ENCODE assay signal across 8 mouse cellular contexts in genomic region chr3:36150934-36151686, GRCm38 (mm10). TPM values are rescaled to one million over a fixed set of nuclear protein-coding genes. Genes with fewer than 3 reads are reported as not detected.
A peak's percentile ranks its signal among the peaks of the same experiment; 100 is the strongest.
DNase-seq lines count a peak whose midpoint lies in the region; ATAC-seq lines count a peak whose summit lies in the region.

TSS of gene D3Ertd254e (plus strand) at chr3:36151017.

- intact Hi-C loops in gastrocnemius, postnatal 14 days (cut with DNase I; ENCODE audit: low total_unique reads): no loop called here
- intact Hi-C loops in left cerebral cortex, postnatal 14 days (cut with DNase I): no loop called here

- H3K9me3 ChIP-seq in intestine, embryonic 14.5 days (ENCODE audit: control insufficient read depth, low read length): no peaks in the 10 kb centered on the region

- peak within 1 kb of the TSS; percentile 68 for H3K4me3 ChIP-seq in intestine, embryonic 14.5 days (ENCODE audit: low read depth, low read length)

- peak; percentile 98 for DNase-seq in adipocyte (ENCODE audit: low spot score)
- DNase-seq in embryo, embryonic 10 days (ENCODE audit: low spot score): peak; percentile 95
- DNase-seq in gastrocnemius, postnatal 14 days: peak; percentile 89
- DNase-seq in intestine, embryonic 14.5 days (ENCODE audit: low spot score): peak; percentile 86
- peak; percentile 92 to 97 for DNase-seq in left cerebral cortex, postnatal 14 days (ENCODE audit: low spot score in 2 of 2)
- DNase-seq in mesoderm, embryonic 11.5 days (ENCODE audit: low read depth, low spot score): peak; percentile 94
- peak; percentile 92 to 95 for DNase-seq in right cerebral cortex, postnatal 36 days (ENCODE audit: low spot score in 2 of 2)
- DNase-seq in yolk sac, embryonic 10.5 days (ENCODE audit: low spot score): peak; percentile 89

- under 1% methylated on average over 52 of the region's 54 CpGs for WGBS in intestine, embryonic 14.5 days

- no peaks in the 10 kb centered on the region for H3K27me3 ChIP-seq in intestine, embryonic 14.5 days (replicated peaks; ENCODE audit: control insufficient read depth, insufficient read depth, low read length)

- H3K4me2 ChIP-seq in intestine, embryonic 14.5 days (ENCODE audit: low read length): peak within 1 kb of the TSS; percentile 68

- ATAC-seq in intestine, embryonic 14.5 days (replicated peaks; ENCODE audit: low FRiP score, low TSS enrichment, low read depth): peak; percentile 100

- H3K9ac ChIP-seq in intestine, embryonic 14.5 days (ENCODE audit: low read length): peak within 1 kb of the TSS; percentile 82

- peak within 1 kb of the TSS; percentile 81 for H3K27ac ChIP-seq in intestine, embryonic 14.5 days (ENCODE audit: low read depth)

- peaks cover 15% of the 10 kb centered on the region for H3K4me1 ChIP-seq in intestine, embryonic 14.5 days (replicated peaks; ENCODE audit: control insufficient read depth, insufficient read depth, low read length)

- no peaks in the 10 kb centered on the region for H3K36me3 ChIP-seq in intestine, embryonic 14.5 days (ENCODE audit: control insufficient read depth, insufficient read depth, low read length)

RNA-seq across cellular contexts. Expression of gene D3Ertd254e, which starts in this region (rescaled TPM):
- total RNA-seq in gastrocnemius, postnatal 14 days (2021): 1 to 10 TPM; 2.8 to 3.1 TPM
- polyA plus RNA-seq in intestine, embryonic 14.5 days (2014; fragmentation: Nextera tagmentation; extraction: Ambion mirVana): 7.8 and 8.4 TPM in 2 replicates
- 10 to 100 TPM; 17.9 to 18.0 TPM for total RNA-seq in left cerebral cortex, postnatal 14 days (2021)

Comparison
In these comparisons a context has a peak if more than half of its experiments do, and no peak if none do; other contexts are left out.
1. Peak in every context shown above with its lines: DNase-seq, ATAC-seq, H3K4me3 ChIP-seq and H3K27ac ChIP-seq.
2. RNA of gene D3Ertd254e (total RNA-seq): 17.9 to 18.0 TPM in left cerebral cortex, postnatal 14 days; 2.8 to 3.1 TPM in gastrocnemius, postnatal 14 days; every median in the first group is over 4 times any median in the second.